Mouse (Mus musculus) kidney, adult 2 months (tissue): ENCODE measurements around the gene Tmem9.

ENCODE experiments used
- CTCF ChIP-seq: fragments of 200-500 bp; conservative IDR thresholded peaks from 2 replicates; pipeline ENCODE4 v1.5.1; 2011; ENCODE audit warnings: low read depth, mild to moderate bottlenecking, control low read depth, low read length, moderate library complexity, mixed read lengths; ENCODE audit not compliant: insufficient read depth, insufficient read length
- POLR2A ChIP-seq: fragments of 200-500 bp; IDR thresholded peaks from one replicate; pipeline ENCODE4 v1.6.1; 2011; ENCODE audit warnings: low read depth, low read length, control low read depth

DNA sequence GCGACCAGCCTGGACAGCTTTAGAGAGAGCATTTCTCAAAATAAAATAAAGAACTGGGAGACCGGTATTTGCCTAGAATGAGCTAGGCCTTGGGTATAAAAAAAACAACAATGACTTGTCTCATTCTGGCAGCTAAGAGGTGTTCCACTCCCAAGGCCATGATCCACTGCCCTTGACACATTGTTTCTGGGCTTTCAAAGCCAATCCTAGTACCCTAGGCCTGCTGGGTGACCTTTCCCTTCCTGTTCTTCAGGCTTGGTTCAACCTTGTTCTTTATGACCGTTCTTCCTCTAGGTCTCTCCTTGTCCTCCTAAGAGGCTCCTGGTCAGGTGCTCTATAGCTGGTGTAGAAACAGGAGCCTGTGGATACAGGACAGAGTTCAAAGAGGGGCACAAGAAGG lies 35.4 kb upstream of the Tmem9 start:
- no peak for TF ChIP-seq POLR2A
- TF ChIP-seq CTCF: no peak
